8 mouse cellular contexts compared by ENCODE assay signal in the genomic region with DNA sequence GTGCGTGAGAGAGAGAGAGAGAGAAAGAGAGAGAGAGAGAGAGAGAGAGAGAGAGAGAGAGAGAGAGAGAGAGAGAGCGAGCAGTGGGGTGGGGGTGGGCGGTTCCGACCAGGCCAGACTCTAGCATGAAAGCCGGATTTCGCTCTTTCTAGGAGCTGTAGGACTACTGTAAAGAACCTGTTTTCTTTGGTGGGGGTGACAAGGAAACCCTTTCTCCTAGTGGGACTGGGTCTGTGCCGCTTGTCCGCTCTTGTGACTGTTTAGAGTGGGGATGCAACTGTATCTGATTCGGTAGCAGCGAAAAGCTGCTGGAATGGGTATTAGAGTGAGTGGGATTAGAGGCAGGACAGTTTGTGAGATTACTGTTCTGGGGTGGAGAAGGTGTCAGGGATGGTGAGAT. TPM values are rescaled to one million over a fixed set of nuclear protein-coding genes. Genes with fewer than 3 reads are reported as not detected.
A peak's percentile ranks its signal among the peaks of the same experiment; 100 is the strongest.
DNase-seq lines count a peak whose midpoint lies in the region; ATAC-seq and TF ChIP-seq lines count a peak whose summit lies in the region.

No protein-coding gene starts in this region.

- peak overlapping the region; percentile 96 for H3K4me2 ChIP-seq in lung, embryonic 14.5 days
- H3K4me2 ChIP-seq in forebrain, embryonic 15.5 days (replicated peaks), result peak overlapping the region; percentile 95
- peak overlapping the region; percentile 64 for H3K4me2 ChIP-seq in liver, embryonic 12.5 days
- peak overlapping the region; percentile 97 for H3K4me2 ChIP-seq in stomach, embryonic 14.5 days (replicated peaks; ENCODE audit: low read depth, low read length)

- H3K4me1 ChIP-seq in lung, embryonic 14.5 days (ENCODE audit: insufficient read depth), result peaks cover 3% of the 10 kb centered on the region; the same call in 1 of the 2 replicates
- H3K4me1 ChIP-seq in forebrain, embryonic 15.5 days, result peaks cover 56% of the 10 kb centered on the region
- peaks cover 5% of the 10 kb centered on the region; the same call in 1 of the 2 replicates for H3K4me1 ChIP-seq in liver, embryonic 12.5 days
- peaks cover 22% of the 10 kb centered on the region for H3K4me1 ChIP-seq in stomach, embryonic 14.5 days (ENCODE audit: control insufficient read depth, insufficient read depth, low read length)

- ATAC-seq in lung, embryonic 14.5 days (ENCODE audit: insufficient read depth), result no peak
- ATAC-seq in forebrain, embryonic 15.5 days (replicated peaks), result no peak
- ATAC-seq in liver, embryonic 12.5 days, result no peak
- ATAC-seq in stomach, embryonic 14.5 days (ENCODE audit: insufficient number of reproducible peaks, insufficient read depth, low FRiP score, low read depth), result no peak
- no peak for ATAC-seq in CD4-positive, CD25-positive, alpha-beta regulatory T cell, adult 4 months

- 20% methylated on average over 9 of the region's 10 CpGs for WGBS in lung, embryonic 14.5 days
- WGBS in forebrain, embryonic 15.5 days, result 5% methylated on average over 8 of the region's 10 CpGs
- 9% methylated on average over 9 of the region's 10 CpGs for WGBS in liver, embryonic 12.5 days (ENCODE audit: insufficient replicate concordance)
- WGBS in stomach, embryonic 14.5 days, result 20% methylated on average over 9 of the region's 10 CpGs

- no peak overlapping the region for H3K9ac ChIP-seq in lung, embryonic 14.5 days
- peak overlapping the region; percentile 97 for H3K9ac ChIP-seq in forebrain, embryonic 15.5 days (replicated peaks)
- H3K9ac ChIP-seq in liver, embryonic 12.5 days, result no peak overlapping the region
- no peak overlapping the region for H3K9ac ChIP-seq in stomach, embryonic 14.5 days (replicated peaks; ENCODE audit: low read depth, low read length)

- 0 out of 2 replicates have a peak, but pooled peaks cover 7% of the 10 kb centered on the region for H3K27me3 ChIP-seq in lung, embryonic 14.5 days (ENCODE audit: insufficient read depth, low read length)
- no peaks in the 10 kb centered on the region for H3K27me3 ChIP-seq in forebrain, embryonic 15.5 days
- H3K27me3 ChIP-seq in liver, embryonic 12.5 days (replicated peaks), result peaks cover 63% of the 10 kb centered on the region
- no peaks in the 10 kb centered on the region for H3K27me3 ChIP-seq in stomach, embryonic 14.5 days (ENCODE audit: control insufficient read depth, insufficient read depth, low read length)

- TF ChIP-seq CTCF in lung, embryonic 14.5 days (IDR thresholded peaks at IDR 0.05; ENCODE audit: low read depth), result no peak

- H3K4me3 ChIP-seq in lung, embryonic 14.5 days (ENCODE audit: low read depth, low read length), result peak overlapping the region; percentile 66
- peak overlapping the region; percentile 81 for H3K4me3 ChIP-seq in forebrain, embryonic 15.5 days
- H3K4me3 ChIP-seq in liver, embryonic 12.5 days, result peak overlapping the region; percentile 42; the same call in 1 of the 2 replicates
- peak overlapping the region; percentile 55 for H3K4me3 ChIP-seq in stomach, embryonic 14.5 days (ENCODE audit: low read depth, low read length)

- H3K36me3 ChIP-seq in lung, embryonic 14.5 days (ENCODE audit: insufficient read depth), result no peaks in the 10 kb centered on the region
- H3K36me3 ChIP-seq in forebrain, embryonic 15.5 days, result no peaks in the 10 kb centered on the region
- H3K36me3 ChIP-seq in liver, embryonic 12.5 days, result no peaks in the 10 kb centered on the region
- no peaks in the 10 kb centered on the region for H3K36me3 ChIP-seq in stomach, embryonic 14.5 days (ENCODE audit: control insufficient read depth, insufficient read depth, low read length)

- no peak for DNase-seq in lung, embryonic 14.5 days
- DNase-seq in lung, postnatal 25 days (ENCODE audit: low spot score), result no peak
- DNase-seq in adrenal gland, adult 2 months, result no peak
- DNase-seq in cerebellum, postnatal 10 days, result no peak

- no peaks in the 10 kb centered on the region for H3K9me3 ChIP-seq in lung, embryonic 14.5 days (ENCODE audit: low read depth, low read length)
- H3K9me3 ChIP-seq in forebrain, embryonic 15.5 days, result no peaks in the 10 kb centered on the region
- no peaks in the 10 kb centered on the region for H3K9me3 ChIP-seq in liver, embryonic 12.5 days (replicated peaks)
- no peaks in the 10 kb centered on the region for H3K9me3 ChIP-seq in stomach, embryonic 14.5 days (ENCODE audit: control insufficient read depth, low read depth, low read length)

- no peak overlapping the region for H3K27ac ChIP-seq in lung, embryonic 14.5 days (ENCODE audit: low read depth)
- H3K27ac ChIP-seq in forebrain, embryonic 15.5 days (replicated peaks), result peak overlapping the region; percentile 98
- H3K27ac ChIP-seq in liver, embryonic 12.5 days, result no peak overlapping the region
- no peak overlapping the region for H3K27ac ChIP-seq in stomach, embryonic 14.5 days (ENCODE audit: low read length)

RNA-seq across cellular contexts. Expression of a gene that starts 42.7 kb away (rescaled TPM):
- polyA plus RNA-seq in lung, embryonic 14.5 days (2014; fragmentation: Nextera tagmentation; extraction: Ambion mirVana), result 24.3 and 24.9 TPM in 2 replicates
- 103 and 117 TPM in 2 replicates for polyA plus RNA-seq in forebrain, embryonic 15.5 days (2015; fragmentation: Nextera tagmentation; extraction: Ambion mirVana)
- 1.9 and 2.3 TPM in 2 replicates for polyA plus RNA-seq in liver, embryonic 12.5 days (2016; fragmentation: Nextera tagmentation; extraction: Ambion mirVana)
- 28.8 and 33.3 TPM in 2 replicates for polyA plus RNA-seq in stomach, embryonic 14.5 days (2014; fragmentation: Nextera tagmentation; extraction: Ambion mirVana)
- polyA plus RNA-seq in CD4-positive, CD25-positive, alpha-beta regulatory T cell, adult 4 months (2017; shearing (Covaris generic)), result under 1 TPM; 0.19 to 0.37 TPM
- 10 to 100 TPM; 15.5 to 16.9 TPM for total RNA-seq in adrenal gland, adult 2 months (2021)
- 6.0 and 7.2 TPM in 2 replicates for polyA plus RNA-seq in adrenal gland, adult 2 months (2012; rRNA removed)
